Mouse (Mus musculus) cerebellum, postnatal 25 days (tissue): ENCODE results near the gene Mmp9.

Source experiments
- DNase-seq, 2 experiments: peaks; one replicate each; pipeline ENCODE4 v3.0.0; 2021; ENCODE audit warnings: mixed read lengths in 2 of 2

Gene Mmp9

GRCm38 (mm10) chr2:164912749-164913427, 27.7 kb upstream of the Mmp9 start:
- no peak for DNase-seq

- peak in 1 of 2 experiments; percentile 33 for DNase-seq
These were observed 27.2 kb upstream of the Mmp9 start for GRCm38 (mm10) chr2:164913428-164913786.

GRCm38 (mm10) chr2:164916820-164917219, 23.8 kb upstream of the Mmp9 start:
- no peak for DNase-seq

- no peak for DNase-seq
These were observed 23.2 kb upstream of the Mmp9 start for GRCm38 (mm10) chr2:164917371-164917770.

GRCm38 (mm10) chr2:164918325-164918724, 22.3 kb upstream of the Mmp9 start:
- peak in 1 of 2 experiments; percentile 59 for DNase-seq

- DNase-seq, result no peak
These were observed 18.6 kb upstream of the Mmp9 start for GRCm38 (mm10) chr2:164921984-164922383.

- DNase-seq, result no peak
These were observed 17.3 kb upstream of the Mmp9 start for GRCm38 (mm10) chr2:164923291-164923690.

- peak; percentile 95 to 96 for DNase-seq
These were observed 16.3 kb upstream of the Mmp9 start for GRCm38 (mm10) chr2:164924100-164924857.

GRCm38 (mm10) chr2:164930706-164931581, 9.6 kb upstream of the Mmp9 start:
- no peak for DNase-seq

GRCm38 (mm10) chr2:164933534-164933933, 7.0 kb upstream of the Mmp9 start:
- no peak for DNase-seq

- DNase-seq, result no peak
These were observed 4.6 kb upstream of the Mmp9 start for GRCm38 (mm10) chr2:164935991-164936390.

- peak; percentile 84 for DNase-seq
These were observed 2.2 kb upstream of the Mmp9 start for GRCm38 (mm10) chr2:164938146-164939091.

- DNase-seq, result peak in 1 of 2 experiments; percentile 62
These were observed 1.5 kb upstream of the Mmp9 start for GRCm38 (mm10) chr2:164939106-164939505.

- DNase-seq, result no peak
These were observed 2.2 kb downstream of the Mmp9 start for GRCm38 (mm10) chr2:164942692-164943290.

GRCm38 (mm10) chr2:164947506-164947905, 6.9 kb downstream of the Mmp9 start:
- no peak for DNase-seq

- DNase-seq, result no peak
These were observed 7.3 kb downstream of the Mmp9 start for GRCm38 (mm10) chr2:164947930-164948329.

- no peak for DNase-seq
These were observed 8.4 kb downstream of the Mmp9 start for GRCm38 (mm10) chr2:164948962-164949361.

GRCm38 (mm10) chr2:164950501-164950900, 9.9 kb downstream of the Mmp9 start:
- DNase-seq, result peak; percentile 30 to 54

GRCm38 (mm10) chr2:164951745-164952144, 11.2 kb downstream of the Mmp9 start:
- no peak for DNase-seq

- peak in 1 of 2 experiments; percentile 53 for DNase-seq
These were observed 11.9 kb downstream of the Mmp9 start for GRCm38 (mm10) chr2:164952448-164952847.

GRCm38 (mm10) chr2:164953224-164953623, 12.6 kb downstream of the Mmp9 start:
- peak; percentile 95 to 96 for DNase-seq

GRCm38 (mm10) chr2:164955725-164956124, 15.1 kb downstream of the Mmp9 start:
- no peak for DNase-seq
